Mouse (Mus musculus): ENCODE data around the gene Lrrk1. TPM values are rescaled to one million over a fixed set of nuclear protein-coding genes. Genes with fewer than 3 reads are reported as not detected.
A peak's percentile ranks its signal among the peaks of the same experiment; 100 is the strongest.

Gene Lrrk1
- total and polyA plus RNA-seq, 2 experiments = 7.4 to 15.0 TPM

- DNase-seq (ENCODE audit: extremely low read depth, low read depth, low spot score) = no peak
- no peaks in the 10 kb centered on the region for H3K36me3 ChIP-seq (ENCODE audit: control insufficient read depth, insufficient read depth, low read length)
- no peaks in the 10 kb centered on the region for H3K27me3 ChIP-seq (ENCODE audit: control insufficient read depth, insufficient read depth, low read length)
- H3K27ac ChIP-seq (replicated peaks; ENCODE audit: insufficient read depth, low read depth, low read length) = no peak overlapping the region
- H3K4me3 ChIP-seq (ENCODE audit: insufficient read depth, low read depth, low read length) = no peak overlapping the region
- no peaks in the 10 kb centered on the region for H3K79me2 ChIP-seq (ENCODE audit: control insufficient read depth, insufficient read depth, low read length)
- no peak overlapping the region for H3K9ac ChIP-seq (ENCODE audit: low read depth, low read length)
- TF ChIP-seq CTCF (IDR thresholded peaks at IDR 0.05; ENCODE audit: low read depth, low read length) (no peak), POLR2A (IDR thresholded peaks at IDR 0.05; ENCODE audit: extremely low read depth, insufficient read depth, low read length) (no peak)
- peaks cover 3% of the 10 kb centered on the region; the same call in 1 of the 2 replicates for H3K4me1 ChIP-seq (ENCODE audit: control insufficient read depth, insufficient read depth, low read length)
- WGBS = 95% methylated on average over 2 of the region's 2 CpGs
Measured at GRCm38 (mm10) chr7:66201657-66202056, 186.5 kb downstream of the Lrrk1 start.

DNA sequence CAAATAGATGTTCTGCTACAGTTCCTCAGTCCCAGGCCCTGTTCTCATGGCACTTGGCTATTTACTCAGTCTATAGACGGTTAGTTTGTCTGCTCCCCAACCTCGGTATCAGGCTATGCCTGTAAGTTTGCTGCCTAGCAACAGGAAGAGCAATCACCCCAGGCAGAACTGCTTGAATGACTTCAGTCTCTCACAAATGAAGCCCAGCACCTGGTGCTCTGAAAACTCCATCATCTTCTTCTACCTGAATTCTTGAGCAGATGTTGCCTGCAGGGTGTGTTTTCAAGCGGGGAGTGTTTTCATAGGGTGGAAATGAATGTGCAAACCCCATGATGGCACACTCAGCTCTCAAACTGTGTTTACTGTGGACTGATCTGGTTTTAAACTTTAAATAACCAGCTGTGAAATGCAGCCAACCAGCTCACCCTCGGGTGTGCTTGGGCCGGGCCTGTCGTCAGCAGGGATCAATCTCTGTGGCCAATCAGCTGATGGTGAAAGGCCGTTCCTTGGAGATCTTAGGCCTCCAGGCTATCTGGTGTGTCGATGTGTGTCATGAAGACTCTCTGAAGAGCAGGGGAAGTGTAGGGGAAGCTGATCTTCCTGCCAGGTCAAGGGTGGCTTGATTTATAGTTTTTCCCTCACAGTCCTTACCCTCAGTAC is 187.2 kb downstream of the Lrrk1 start:
- no peak for DNase-seq (ENCODE audit: extremely low read depth, low read depth, low spot score)
- no peak overlapping the region for H3K4me3 ChIP-seq (ENCODE audit: insufficient read depth, low read depth, low read length)
- H3K36me3 ChIP-seq (ENCODE audit: control insufficient read depth, insufficient read depth, low read length) = no peaks in the 10 kb centered on the region
- no peaks in the 10 kb centered on the region for H3K79me2 ChIP-seq (ENCODE audit: control insufficient read depth, insufficient read depth, low read length)
- H3K9ac ChIP-seq (ENCODE audit: low read depth, low read length) = no peak overlapping the region
- no peak overlapping the region for H3K27ac ChIP-seq (replicated peaks; ENCODE audit: insufficient read depth, low read depth, low read length)
- TF ChIP-seq POLR2A (IDR thresholded peaks at IDR 0.05; ENCODE audit: extremely low read depth, insufficient read depth, low read length) (no peak), CTCF (IDR thresholded peaks at IDR 0.05; ENCODE audit: low read depth, low read length) (no peak)
- 46% methylated on average over 8 of the region's 8 CpGs for WGBS
- peaks cover 3% of the 10 kb centered on the region; the same call in 1 of the 2 replicates for H3K4me1 ChIP-seq (ENCODE audit: control insufficient read depth, insufficient read depth, low read length)
- no peaks in the 10 kb centered on the region for H3K27me3 ChIP-seq (ENCODE audit: control insufficient read depth, insufficient read depth, low read length)

DNA sequence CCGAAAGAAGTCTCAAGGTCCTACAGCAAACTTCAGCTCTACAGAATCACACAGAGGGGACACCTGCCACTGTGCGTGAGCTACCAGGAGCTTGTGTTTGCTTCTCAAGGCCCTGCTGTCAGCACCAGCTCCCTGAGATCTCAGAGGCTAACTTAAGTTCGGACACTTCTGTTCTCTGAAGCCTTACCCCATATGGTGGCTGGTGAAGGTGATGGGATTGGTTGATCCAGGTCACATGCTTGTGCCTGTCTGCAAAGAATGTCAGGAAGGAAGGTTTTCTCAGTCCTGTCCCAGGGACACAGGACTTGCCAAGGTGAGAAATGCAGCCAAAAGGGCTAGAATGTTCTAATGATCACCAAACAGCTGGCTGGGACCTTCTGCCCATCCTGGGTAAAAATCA is 187.8 kb downstream of the Lrrk1 start:
- H3K27me3 ChIP-seq (ENCODE audit: control insufficient read depth, insufficient read depth, low read length) = no peaks in the 10 kb centered on the region
- peaks cover 3% of the 10 kb centered on the region; the same call in 1 of the 2 replicates for H3K4me1 ChIP-seq (ENCODE audit: control insufficient read depth, insufficient read depth, low read length)
- H3K36me3 ChIP-seq (ENCODE audit: control insufficient read depth, insufficient read depth, low read length) = no peaks in the 10 kb centered on the region
- H3K79me2 ChIP-seq (ENCODE audit: control insufficient read depth, insufficient read depth, low read length) = no peaks in the 10 kb centered on the region
- no peak overlapping the region for H3K27ac ChIP-seq (replicated peaks; ENCODE audit: insufficient read depth, low read depth, low read length)
- no peak overlapping the region for H3K9ac ChIP-seq (ENCODE audit: low read depth, low read length)
- H3K4me3 ChIP-seq (ENCODE audit: insufficient read depth, low read depth, low read length) = no peak overlapping the region
- no peak for TF ChIP-seq POLR2A (IDR thresholded peaks at IDR 0.05; ENCODE audit: extremely low read depth, insufficient read depth, low read length)
- no peak for TF ChIP-seq CTCF (IDR thresholded peaks at IDR 0.05; ENCODE audit: low read depth, low read length)
- DNase-seq (ENCODE audit: extremely low read depth, low read depth, low spot score) = no peak
- 86% methylated on average over 3 of the region's 3 CpGs for WGBS

DNA sequence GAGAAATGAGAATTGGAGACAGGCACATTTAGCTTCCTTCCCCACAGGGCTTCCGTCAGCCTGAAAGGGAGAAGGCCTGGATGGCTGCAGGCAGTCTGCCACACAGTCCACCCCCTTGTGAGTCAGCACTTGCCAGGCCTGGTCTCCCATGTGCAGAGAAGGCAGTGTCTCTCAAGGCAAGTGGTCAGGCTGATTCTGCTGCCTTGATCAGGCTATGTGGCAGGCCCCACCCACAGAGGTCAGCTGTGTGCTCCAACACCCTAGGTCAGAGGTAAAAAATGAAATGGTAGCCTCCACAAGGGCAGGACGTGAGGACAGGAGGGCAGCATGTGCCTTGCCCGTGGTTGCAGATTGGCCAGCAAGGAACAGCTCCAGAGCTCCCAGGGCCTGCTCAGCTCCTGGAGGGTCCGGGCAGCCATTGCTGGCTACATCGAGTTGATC is 188.7 kb downstream of the Lrrk1 start:
- no peaks in the 10 kb centered on the region for H3K27me3 ChIP-seq (ENCODE audit: control insufficient read depth, insufficient read depth, low read length)
- H3K27ac ChIP-seq (replicated peaks; ENCODE audit: insufficient read depth, low read depth, low read length) = no peak overlapping the region
- WGBS = 82% methylated on average over 5 of the region's 5 CpGs
- no peak overlapping the region for H3K4me3 ChIP-seq (ENCODE audit: insufficient read depth, low read depth, low read length)
- TF ChIP-seq CTCF (IDR thresholded peaks at IDR 0.05; ENCODE audit: low read depth, low read length) = no peak
- TF ChIP-seq POLR2A (IDR thresholded peaks at IDR 0.05; ENCODE audit: extremely low read depth, insufficient read depth, low read length) = no peak
- H3K79me2 ChIP-seq (ENCODE audit: control insufficient read depth, insufficient read depth, low read length) = no peaks in the 10 kb centered on the region
- H3K36me3 ChIP-seq (ENCODE audit: control insufficient read depth, insufficient read depth, low read length) = no peaks in the 10 kb centered on the region
- peak; percentile 9 for DNase-seq (ENCODE audit: extremely low read depth, low read depth, low spot score)
- peaks cover 3% of the 10 kb centered on the region; the same call in 1 of the 2 replicates for H3K4me1 ChIP-seq (ENCODE audit: control insufficient read depth, insufficient read depth, low read length)
- H3K9ac ChIP-seq (ENCODE audit: low read depth, low read length) = no peak overlapping the region

- Histone ChIP-seq H3K27ac (replicated peaks; ENCODE audit: insufficient read depth, low read depth, low read length) (no peak overlapping the region), H3K27me3 (ENCODE audit: control insufficient read depth, insufficient read depth, low read length) (no peaks in the 10 kb centered on the region), H3K79me2 (ENCODE audit: control insufficient read depth, insufficient read depth, low read length) (no peaks in the 10 kb centered on the region), H3K36me3 (ENCODE audit: control insufficient read depth, insufficient read depth, low read length) (no peaks in the 10 kb centered on the region), H3K4me3 (ENCODE audit: insufficient read depth, low read depth, low read length) (no peak overlapping the region), H3K9ac (ENCODE audit: low read depth, low read length) (no peak overlapping the region), H3K4me1 (ENCODE audit: control insufficient read depth, insufficient read depth, low read length) (peaks cover 3% of the 10 kb centered on the region; the same call in 1 of the 2 replicates)
- no peak for DNase-seq (ENCODE audit: extremely low read depth, low read depth, low spot score)
- no peak for TF ChIP-seq POLR2A (IDR thresholded peaks at IDR 0.05; ENCODE audit: extremely low read depth, insufficient read depth, low read length)
- no peak for TF ChIP-seq CTCF (IDR thresholded peaks at IDR 0.05; ENCODE audit: low read depth, low read length)
- 86% methylated on average over 10 of the region's 10 CpGs for WGBS
Measured at GRCm38 (mm10) chr7:66198416-66198815, 189.7 kb downstream of the Lrrk1 start.
